Mouse (Mus musculus) heart, adult 2 months (tissue): ENCODE results near the gene Aknad1. TPM values are rescaled to one million over a fixed set of nuclear protein-coding genes. Genes with fewer than 3 reads are reported as not detected.

Experiments
- DNase-seq, 2 experiments: peaks; one replicate each; pipeline ENCODE4 v3.0.0; 2021
- H3K27ac ChIP-seq: fragments of 200-600 bp; 2 replicates; pipeline ENCODE4 v1.8.1; 2022
- H3K27me3 ChIP-seq: fragments of 200-500 bp; 2 replicates; pipeline ENCODE4 v1.6.1; 2012; ENCODE audit warnings: mild to moderate bottlenecking, low read length, inconsistent platforms, mixed read lengths; ENCODE audit not compliant: control insufficient read depth, insufficient read depth
- H3K36me3 ChIP-seq: fragments of 200-500 bp; 2 replicates; pipeline ENCODE4 v1.6.1; 2012; ENCODE audit warnings: low read length, inconsistent platforms; ENCODE audit not compliant: control insufficient read depth, insufficient read depth
- H3K4me1 ChIP-seq: fragments of 200-500 bp; 2 replicates; pipeline ENCODE4 v1.6.1; 2011; ENCODE audit warnings: low read length; ENCODE audit not compliant: control insufficient read depth, insufficient read depth
- H3K4me3 ChIP-seq: fragments of 200-600 bp; 2 replicates; pipeline ENCODE4 v1.8.1; 2022
- H3K79me2 ChIP-seq: fragments of 200-500 bp; replicated peaks from 2 replicates; pipeline ENCODE4 v1.6.1; 2012; ENCODE audit warnings: mild to moderate bottlenecking, inconsistent platforms, low read length, moderate library complexity, mixed read lengths; ENCODE audit not compliant: control insufficient read depth, insufficient read depth
- H3K9ac ChIP-seq: fragments of 200-500 bp; 2 replicates; pipeline ENCODE4 v1.6.1; 2012; ENCODE audit warnings: low read depth, mild to moderate bottlenecking, control low read depth, inconsistent platforms, low read length, mixed read lengths
- CTCF ChIP-seq: fragments of 200-600 bp; IDR thresholded peaks from 2 replicates; pipeline ENCODE4 v1.8.1; 2022; ENCODE audit warnings: antibody characterized with exemption, mild to moderate bottlenecking, moderate library complexity
- EP300 ChIP-seq: fragments of 200-500 bp; IDR thresholded peaks from 2 replicates; pipeline ENCODE4 v1.6.1; 2011; ENCODE audit warnings: low read depth, low read length, control low read depth; ENCODE audit not compliant: insufficient read depth
- POLR2A ChIP-seq: fragments of 200-500 bp; IDR thresholded peaks from 2 replicates; pipeline ENCODE4 v1.6.1; 2011; ENCODE audit warnings: mild to moderate bottlenecking, low read depth, low read length, control low read depth; ENCODE audit not compliant: insufficient read depth
- WGBS: fragments of 180-500 bp; shearing (Covaris S2); methylation state at CpG from one replicate; pipeline ENCODE4 v1.1.7; 2018; 5-methylcytosine and 5-hydroxymethylcytosine counted together
- intact Hi-C: fragments of 180-260 bp; cut with DNase I; formaldehyde crosslinking; loops from one replicate; pipeline ENCODE4 v1.15.1; 2025
- polyA plus RNA-seq: library from polyadenylated mRNA; depleted of rRNA; stranded (reverse); fragments of >200 nt; gene quantifications from 2 replicates; pipeline ENCODE4 v1.2.3, GENCODE M21; 2012
- total RNA-seq, 2 experiments: library from RNA; stranded (reverse); gene quantifications; 2 replicates each; pipeline ENCODE4 v1.2.3; 2021

The Aknad1 gene
- total and polyA plus RNA-seq, 3 experiments: 0.04 to 0.05 TPM; not detected in 1

DNA sequence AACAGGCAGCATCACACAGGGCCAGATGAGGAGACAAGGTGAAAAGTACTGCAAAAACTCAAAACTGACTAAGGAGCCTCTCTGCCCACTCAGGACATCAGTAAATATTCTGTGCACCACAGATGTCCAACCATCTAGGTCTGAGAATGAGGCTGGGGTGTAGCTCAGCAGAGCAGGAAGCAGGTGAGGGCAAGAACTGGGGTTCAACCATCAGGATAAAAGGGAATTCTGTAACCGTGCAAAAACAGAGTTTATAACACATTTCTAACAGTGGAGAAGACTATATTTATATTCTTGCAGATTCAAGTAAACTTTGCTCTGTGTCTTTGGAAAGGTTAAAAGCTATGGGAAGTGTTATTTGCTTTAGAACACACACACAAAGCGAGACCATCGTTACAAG, 19.7 kb upstream of the Aknad1 start:
- TF ChIP-seq POLR2A: no peak
- TF ChIP-seq EP300: no peak
- no peak for TF ChIP-seq CTCF
- 92% methylated on average over 3 of the region's 3 CpGs for WGBS
- Histone ChIP-seq H3K27me3 (no peaks in the 10 kb centered on the region), H3K4me3 (no peak overlapping the region), H3K4me1 (no peaks in the 10 kb centered on the region; the same call in 1 of the 2 replicates), H3K9ac (no peak overlapping the region), H3K27ac (no peak overlapping the region), H3K36me3 (no peaks in the 10 kb centered on the region), H3K79me2 (no peaks in the 10 kb centered on the region)
- DNase-seq: no peak
- intact Hi-C loops: loop anchor here (5.0 kb wide), 1 partner anchor 53 kb away; no protein-coding TSS in a partner anchor

DNA sequence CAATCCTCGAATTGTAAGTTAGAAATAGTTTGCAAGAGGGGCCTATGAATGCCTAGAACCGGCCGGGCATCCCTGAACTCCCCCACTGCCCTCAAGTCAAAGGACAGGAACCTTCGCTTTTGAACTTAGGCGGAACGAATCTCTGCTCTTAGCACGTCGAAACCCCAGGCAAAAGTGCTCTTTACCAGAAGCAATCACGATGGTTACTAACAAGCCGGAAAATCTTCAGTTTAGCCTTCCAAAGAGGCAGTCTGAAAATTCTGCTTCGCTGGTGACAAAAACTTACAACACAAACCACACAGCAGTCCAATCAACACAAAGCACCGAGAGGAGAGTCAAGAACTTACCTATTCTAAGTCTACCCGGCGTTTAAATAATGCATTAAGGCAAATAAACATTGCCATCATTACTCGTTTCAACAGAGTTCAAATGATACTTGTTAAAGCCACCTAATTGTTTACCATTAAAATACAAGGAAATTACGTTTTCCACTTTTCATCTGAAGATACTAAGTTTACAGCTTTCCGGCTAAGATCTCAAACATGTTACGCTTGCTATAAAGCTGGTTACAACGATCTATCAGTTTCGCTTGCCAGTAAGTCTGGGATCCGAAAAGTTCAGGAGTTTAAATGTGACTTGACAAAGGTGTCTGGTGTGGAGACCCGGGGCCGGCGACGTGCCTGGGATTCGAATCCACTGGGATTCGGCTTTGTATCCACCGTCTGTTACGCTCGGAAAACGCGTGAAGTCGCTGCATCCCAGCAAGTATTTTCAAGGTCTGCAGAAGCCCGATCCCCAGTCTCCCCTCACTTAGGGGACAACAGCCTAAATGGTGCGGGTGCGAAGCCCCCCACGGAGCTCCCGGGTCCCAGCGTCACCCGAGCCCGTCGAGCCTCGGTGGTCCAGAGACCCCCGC, 18.1 kb upstream of the Aknad1 start:
- Histone ChIP-seq H3K79me2 (no peaks in the 10 kb centered on the region), H3K27me3 (no peaks in the 10 kb centered on the region), H3K27ac (peak overlapping the region; percentile 26), H3K4me1 (no peaks in the 10 kb centered on the region; the same call in 1 of the 2 replicates), H3K9ac (peak overlapping the region; percentile 58), H3K36me3 (no peaks in the 10 kb centered on the region), H3K4me3 (peak overlapping the region; percentile 57)
- TF ChIP-seq EP300: no peak
- TF ChIP-seq CTCF: peak; percentile 38
- 6% methylated on average over 44 of the region's 44 CpGs for WGBS
- intact Hi-C loops: loop anchor here (5.0 kb wide), 1 partner anchor 51 kb away; no protein-coding TSS in a partner anchor
- peak in 1 of 2 experiments; percentile 58 for DNase-seq

DNA sequence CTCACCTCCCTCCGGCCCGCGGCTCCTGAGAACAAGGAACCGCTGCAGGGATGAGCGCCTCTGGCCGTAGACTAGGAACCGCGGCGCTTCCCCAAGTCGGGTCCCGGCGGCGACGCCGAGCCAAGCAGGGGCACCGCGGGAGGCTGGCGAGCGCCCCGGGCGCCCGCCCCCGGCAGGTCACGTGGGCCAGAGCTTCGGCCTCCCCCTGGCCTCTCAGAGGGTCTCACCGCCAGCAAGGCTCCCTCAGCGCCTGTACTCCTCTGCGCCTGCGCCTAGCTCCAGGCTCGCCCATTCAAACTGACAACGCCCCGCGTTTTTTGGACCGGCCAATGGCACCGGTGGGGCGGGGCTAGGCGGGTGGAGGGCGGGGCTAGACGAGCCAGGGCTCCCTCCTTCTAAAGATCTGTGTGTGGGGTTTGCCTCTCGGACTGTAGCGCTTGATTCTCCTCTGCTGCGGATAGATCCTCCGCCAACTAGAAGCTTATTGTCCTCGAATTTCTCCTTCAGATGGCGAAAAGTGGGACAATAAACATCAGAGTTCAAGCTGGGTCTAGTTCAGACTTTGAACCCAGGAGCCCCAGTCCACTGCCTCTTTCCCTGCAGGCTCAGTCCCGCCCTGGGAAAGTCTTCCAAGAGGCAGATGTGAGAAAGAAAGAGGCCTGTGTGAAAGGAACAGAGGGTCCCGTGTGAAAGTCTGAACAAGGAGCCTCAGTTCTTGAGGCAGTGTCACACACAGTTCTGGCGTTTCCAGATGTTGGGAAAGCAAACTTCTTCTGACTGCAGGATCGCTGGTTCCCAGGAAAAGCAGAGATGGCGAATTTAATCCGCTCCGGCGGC, 17.2 kb upstream of the Aknad1 start, which contains the start of gene Gpsm2:
Gpsm2 (minus strand) TSS at position 274 of the 837 bp plus-strand sequence.
- WGBS: 4% methylated on average over 52 of the region's 53 CpGs

DNA sequence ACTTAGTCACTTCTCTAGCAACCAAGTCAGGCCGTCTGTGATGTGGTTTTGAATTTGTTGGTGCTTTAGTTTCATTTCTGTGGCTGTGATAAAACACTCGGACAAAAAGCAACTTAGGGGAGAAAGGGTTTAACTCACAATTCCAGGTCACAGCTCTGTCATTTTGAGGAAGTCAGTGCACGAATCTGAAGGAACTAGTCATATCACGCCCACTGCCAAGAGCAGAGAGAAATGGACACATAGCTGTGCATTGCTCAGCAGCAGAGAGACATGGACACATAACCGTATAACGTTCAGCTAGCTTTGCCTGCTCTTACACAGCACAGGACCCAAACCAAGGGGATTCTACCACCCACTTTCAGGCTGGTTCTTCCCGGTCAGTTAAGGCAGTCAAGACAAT, 13.0 kb upstream of the Aknad1 start:
- no peaks in the 10 kb centered on the region for H3K79me2 ChIP-seq
- no peaks in the 10 kb centered on the region for H3K36me3 ChIP-seq
- H3K4me1 ChIP-seq: no peaks in the 10 kb centered on the region
- 83% methylated on average over 7 of the region's 7 CpGs for WGBS
- TF ChIP-seq CTCF (no peak), EP300 (no peak), POLR2A (no peak)
- no peak for DNase-seq
- H3K4me3 ChIP-seq: no peak overlapping the region
- intact Hi-C loops: no loop called here
- H3K27me3 ChIP-seq: no peaks in the 10 kb centered on the region
- no peak overlapping the region for H3K27ac ChIP-seq
- no peak overlapping the region for H3K9ac ChIP-seq

More for the DNA sequence above, 17.2 kb upstream of the Aknad1 start, which contains the start of gene Gpsm2:
- Histone ChIP-seq H3K27me3 (no peaks in the 10 kb centered on the region), H3K4me1 (no peaks in the 10 kb centered on the region; the same call in 1 of the 2 replicates), H3K9ac (peak within 1 kb of the TSS; percentile 58), H3K4me3 (peak within 1 kb of the TSS; percentile 57), H3K27ac (peak within 1 kb of the TSS; percentile 42), H3K79me2 (no peaks in the 10 kb centered on the region), H3K36me3 (no peaks in the 10 kb centered on the region)
- no peak for TF ChIP-seq EP300
- TF ChIP-seq POLR2A: peak; percentile 64; the same call in 1 of the 2 replicates
- intact Hi-C loops: loop anchor here (5.0 kb wide), 1 partner anchor 50 kb away; no protein-coding TSS in a partner anchor
- peak; percentile 95 for DNase-seq

DNA sequence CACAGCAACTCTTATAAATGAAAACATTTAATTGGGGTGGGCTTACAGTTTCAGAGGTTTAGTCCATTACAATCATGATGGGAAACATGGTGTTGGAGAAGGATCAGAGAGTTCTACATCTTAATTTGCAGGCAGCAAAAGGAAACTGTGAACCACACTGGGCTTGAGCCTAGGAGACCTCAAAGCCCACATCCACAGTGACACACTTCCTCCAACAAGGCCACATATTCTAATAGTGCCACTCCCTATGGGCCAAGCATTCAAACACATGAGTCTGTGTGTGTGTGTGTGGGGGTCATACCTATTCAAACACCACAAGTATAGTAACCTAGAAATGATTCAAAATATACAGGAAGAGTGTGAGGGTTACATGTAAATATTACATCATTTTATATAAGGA, 12.1 kb upstream of the Aknad1 start:
- Histone ChIP-seq H3K27ac (no peak overlapping the region), H3K4me1 (no peaks in the 10 kb centered on the region), H3K36me3 (no peaks in the 10 kb centered on the region), H3K4me3 (no peak overlapping the region), H3K27me3 (no peaks in the 10 kb centered on the region), H3K9ac (no peak overlapping the region), H3K79me2 (no peaks in the 10 kb centered on the region)
- intact Hi-C loops: no loop called here
- no peak for DNase-seq
- TF ChIP-seq CTCF: no peak
- TF ChIP-seq POLR2A: no peak

DNA sequence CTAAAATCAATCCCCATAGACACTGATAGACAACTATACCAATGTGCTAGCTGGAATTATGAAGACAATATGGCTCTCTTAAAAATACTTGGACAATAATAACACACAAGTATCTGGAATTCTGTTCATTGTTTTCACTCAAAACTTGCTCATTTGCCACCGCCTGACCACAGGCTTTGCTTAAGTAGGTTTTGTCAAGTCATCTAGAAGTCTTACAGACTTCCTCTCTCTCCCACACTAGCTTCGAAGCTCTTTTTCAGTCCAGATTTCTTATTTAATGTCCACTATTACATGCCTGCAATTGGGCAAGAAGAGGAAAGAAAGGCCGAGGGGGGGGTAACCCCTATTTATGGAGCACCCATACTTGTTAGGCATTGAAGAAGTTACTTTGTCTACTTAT, 11.7 kb upstream of the Aknad1 start:
- intact Hi-C loops: no loop called here
- Histone ChIP-seq H3K4me1 (no peaks in the 10 kb centered on the region), H3K9ac (no peak overlapping the region), H3K27me3 (no peaks in the 10 kb centered on the region), H3K36me3 (no peaks in the 10 kb centered on the region), H3K79me2 (no peaks in the 10 kb centered on the region), H3K27ac (no peak overlapping the region), H3K4me3 (no peak overlapping the region)
- TF ChIP-seq POLR2A (no peak), CTCF (no peak), EP300 (no peak)
- 74% methylated on average over 3 of the region's 3 CpGs for WGBS
- DNase-seq: no peak
